Mouse (Mus musculus) stomach, embryonic 16.5 days (tissue): ENCODE results near the gene Gm20425. TPM values are rescaled to one million over a fixed set of nuclear protein-coding genes. Genes with fewer than 3 reads are reported as not detected.

ENCODE experiments used
- ATAC-seq: fragments of 200-750 bp; cut with Nextera tagmentation; 2 replicates; pipeline ENCODE4 v1.8.0; 2017; ENCODE audit warnings: moderate number of reproducible peaks, moderate TSS enrichment; ENCODE audit not compliant: insufficient read depth, low FRiP score
- H3K27ac ChIP-seq: fragments of 300-500 bp; sonication (generic); 2 replicates; pipeline ENCODE4 v1.5.1; 2014; ENCODE audit warnings: low read length
- H3K27me3 ChIP-seq: fragments of 300-500 bp; sonication (generic); 2 replicates; pipeline ENCODE4 v1.6.1; 2014; ENCODE audit warnings: low read length, control low read depth, mixed read lengths; ENCODE audit not compliant: control insufficient read depth, insufficient read depth
- H3K36me3 ChIP-seq: fragments of 300-500 bp; sonication (generic); 2 replicates; pipeline ENCODE4 v1.6.1; 2014; ENCODE audit warnings: low read length; ENCODE audit not compliant: control insufficient read depth, insufficient read depth
- H3K4me1 ChIP-seq: fragments of 300-500 bp; sonication (generic); 2 replicates; pipeline ENCODE4 v1.6.1; 2014; ENCODE audit warnings: low read length, control low read depth, mixed read lengths; ENCODE audit not compliant: control insufficient read depth, insufficient read depth
- H3K4me2 ChIP-seq: fragments of 300-500 bp; sonication (generic); 2 replicates; pipeline ENCODE4 v1.6.1; 2014; ENCODE audit warnings: low read depth, low read length, mixed read lengths
- H3K4me3 ChIP-seq: fragments of 300-500 bp; sonication (generic); replicated peaks from 2 replicates; pipeline ENCODE4 v1.5.1; 2014; ENCODE audit warnings: mild to moderate bottlenecking, low read length
- H3K9ac ChIP-seq: fragments of 300-500 bp; sonication (generic); 2 replicates; pipeline ENCODE4 v1.6.1; 2014; ENCODE audit warnings: low read length
- H3K9me3 ChIP-seq: fragments of 300-500 bp; sonication (generic); replicated peaks from 2 replicates; pipeline ENCODE4 v1.6.1; 2016; ENCODE audit warnings: low read length, control low read depth; ENCODE audit not compliant: control insufficient read depth
- WGBS: fragments of 180-500 bp; shearing (Covaris S2); extraction: QIAGEN DNeasy Blood & Tissue Kit; methylation state at CpG from one replicate; pipeline ENCODE4 v1.1.7; 2014; 5-methylcytosine and 5-hydroxymethylcytosine counted together
- polyA plus RNA-seq: library from polyadenylated mRNA; unstranded; fragments of >200 nt; fragmentation: Nextera tagmentation; extraction: Ambion mirVana; gene quantifications from 2 replicates; pipeline ENCODE4 v1.2.1, GENCODE M21; 2015

The Gm20425 gene
- polyA plus RNA-seq, 1 experiment from 2014 or later: 7.3 TPM

GRCm38 (mm10) chr9:103149074-103149799, 80.9 kb downstream of the Gm20425 start:
- ATAC-seq: no peak
- H3K4me2 ChIP-seq: no peak overlapping the region
- H3K27me3 ChIP-seq: no peaks in the 10 kb centered on the region
- 78% methylated on average over 12 of the region's 12 CpGs for WGBS
- H3K4me3 ChIP-seq: no peak overlapping the region
- H3K36me3 ChIP-seq: no peaks in the 10 kb centered on the region
- no peak overlapping the region for H3K9ac ChIP-seq
- H3K4me1 ChIP-seq: no peaks in the 10 kb centered on the region
- H3K27ac ChIP-seq: no peak overlapping the region
- no peaks in the 10 kb centered on the region for H3K9me3 ChIP-seq

- 65% methylated on average over 13 of the region's 13 CpGs for WGBS
- Histone ChIP-seq H3K9me3 (no peaks in the 10 kb centered on the region), H3K27me3 (no peaks in the 10 kb centered on the region), H3K27ac (no peak overlapping the region), H3K4me2 (no peak overlapping the region), H3K4me1 (no peaks in the 10 kb centered on the region), H3K36me3 (no peaks in the 10 kb centered on the region), H3K9ac (no peak overlapping the region), H3K4me3 (no peak overlapping the region)
- no peak for ATAC-seq
Observed at GRCm38 (mm10) chr9:103147103-103147502, 83.0 kb downstream of the Gm20425 start.

- ATAC-seq: no peak
- no peaks in the 10 kb centered on the region for H3K9me3 ChIP-seq
- no peak overlapping the region for H3K4me3 ChIP-seq
- H3K36me3 ChIP-seq: no peaks in the 10 kb centered on the region
- H3K4me2 ChIP-seq: no peak overlapping the region
- WGBS: 55% methylated on average over 9 of the region's 9 CpGs
- no peak overlapping the region for H3K9ac ChIP-seq
- H3K4me1 ChIP-seq: no peaks in the 10 kb centered on the region
- no peaks in the 10 kb centered on the region for H3K27me3 ChIP-seq
- H3K27ac ChIP-seq: no peak overlapping the region
Observed at GRCm38 (mm10) chr9:103146703-103147102, 83.4 kb downstream of the Gm20425 start.

GRCm38 (mm10) chr9:103146257-103146656, 83.8 kb downstream of the Gm20425 start:
- WGBS: 85% methylated on average over 10 of the region's 10 CpGs
- H3K4me2 ChIP-seq: no peak overlapping the region
- no peaks in the 10 kb centered on the region for H3K27me3 ChIP-seq
- no peaks in the 10 kb centered on the region for H3K9me3 ChIP-seq
- no peak for ATAC-seq
- H3K4me1 ChIP-seq: no peaks in the 10 kb centered on the region
- no peak overlapping the region for H3K9ac ChIP-seq
- H3K4me3 ChIP-seq: no peak overlapping the region
- no peaks in the 10 kb centered on the region for H3K36me3 ChIP-seq
- H3K27ac ChIP-seq: no peak overlapping the region

GRCm38 (mm10) chr9:103145351-103145750, 84.8 kb downstream of the Gm20425 start:
- ATAC-seq: no peak
- H3K9me3 ChIP-seq: no peaks in the 10 kb centered on the region
- 74% methylated on average over 5 of the region's 5 CpGs for WGBS
- no peak overlapping the region for H3K27ac ChIP-seq
- no peak overlapping the region for H3K4me2 ChIP-seq
- H3K27me3 ChIP-seq: no peaks in the 10 kb centered on the region
- no peak overlapping the region for H3K4me3 ChIP-seq
- no peaks in the 10 kb centered on the region for H3K36me3 ChIP-seq
- H3K9ac ChIP-seq: no peak overlapping the region
- H3K4me1 ChIP-seq: no peaks in the 10 kb centered on the region

- no peak overlapping the region for H3K9ac ChIP-seq
- H3K4me2 ChIP-seq: no peak overlapping the region
- no peaks in the 10 kb centered on the region for H3K4me1 ChIP-seq
- no peak overlapping the region for H3K27ac ChIP-seq
- no peaks in the 10 kb centered on the region for H3K36me3 ChIP-seq
- no peak; the same call in 1 of the 2 replicates for ATAC-seq
- WGBS: 37% methylated on average over 4 of the region's 4 CpGs
- no peaks in the 10 kb centered on the region for H3K27me3 ChIP-seq
- H3K4me3 ChIP-seq: no peak overlapping the region
- H3K9me3 ChIP-seq: no peaks in the 10 kb centered on the region
Observed at GRCm38 (mm10) chr9:103143881-103144280, 86.2 kb downstream of the Gm20425 start.

GRCm38 (mm10) chr9:103141266-103141665, 88.8 kb downstream of the Gm20425 start:
- H3K9ac ChIP-seq: no peak overlapping the region
- H3K4me3 ChIP-seq: no peak overlapping the region
- no peak for ATAC-seq
- no peaks in the 10 kb centered on the region for H3K27me3 ChIP-seq
- H3K4me2 ChIP-seq: no peak overlapping the region
- no peaks in the 10 kb centered on the region for H3K36me3 ChIP-seq
- no peaks in the 10 kb centered on the region for H3K9me3 ChIP-seq
- no peaks in the 10 kb centered on the region for H3K4me1 ChIP-seq
- no peak overlapping the region for H3K27ac ChIP-seq
- 80% methylated on average over 7 of the region's 7 CpGs for WGBS

GRCm38 (mm10) chr9:103140384-103140783, 89.7 kb downstream of the Gm20425 start:
- no peak overlapping the region for H3K4me3 ChIP-seq
- H3K9ac ChIP-seq: no peak overlapping the region
- no peak for ATAC-seq
- 86% methylated on average over 6 of the region's 6 CpGs for WGBS
- H3K4me2 ChIP-seq: no peak overlapping the region
- H3K9me3 ChIP-seq: no peaks in the 10 kb centered on the region
- H3K27me3 ChIP-seq: no peaks in the 10 kb centered on the region
- no peak overlapping the region for H3K27ac ChIP-seq
- no peaks in the 10 kb centered on the region for H3K4me1 ChIP-seq
- H3K36me3 ChIP-seq: no peaks in the 10 kb centered on the region
